Mouse (Mus musculus) lung, embryonic 14.5 days (tissue): ENCODE measurements around the gene Izumo1. TPM values are rescaled to one million over a fixed set of nuclear protein-coding genes. Genes with fewer than 3 reads are reported as not detected.
A peak's percentile ranks its signal among the peaks of the same experiment; 100 is the strongest.

Source experiments
- ATAC-seq: fragments of 200-750 bp; cut with Nextera tagmentation; 2 replicates; pipeline ENCODE4 v1.8.0; 2017; ENCODE audit warnings: mild to moderate bottlenecking, moderate TSS enrichment, moderate library complexity; ENCODE audit not compliant: insufficient read depth
- DNase-seq: peaks from one replicate; pipeline ENCODE4 v3.0.0-alpha.2; 2015
- H3K27ac ChIP-seq: fragments of 300-500 bp; sonication (generic); 2 replicates; pipeline ENCODE4 v1.5.1; 2014; ENCODE audit warnings: low read depth, mild to moderate bottlenecking, moderate library complexity
- H3K27me3 ChIP-seq: fragments of 300-500 bp; sonication (generic); 2 replicates; pipeline ENCODE4 v1.6.1; 2014; ENCODE audit warnings: low read length, control low read depth; ENCODE audit not compliant: insufficient read depth
- H3K36me3 ChIP-seq: fragments of 300-500 bp; sonication (generic); 2 replicates; pipeline ENCODE4 v1.6.1; 2014; ENCODE audit warnings: control low read depth; ENCODE audit not compliant: insufficient read depth
- H3K4me1 ChIP-seq: fragments of 300-500 bp; sonication (generic); 2 replicates; pipeline ENCODE4 v1.6.1; 2014; ENCODE audit warnings: antibody characterized with exemption, control low read depth; ENCODE audit not compliant: insufficient read depth
- H3K4me2 ChIP-seq: fragments of 300-500 bp; sonication (generic); 2 replicates; pipeline ENCODE4 v1.6.1; 2014; ENCODE audit warnings: mild to moderate bottlenecking
- H3K4me3 ChIP-seq: fragments of 300-500 bp; sonication (generic); 2 replicates; pipeline ENCODE4 v1.5.1; 2014; ENCODE audit warnings: low read depth, low read length
- H3K9ac ChIP-seq: fragments of 300-500 bp; sonication (generic); 2 replicates; pipeline ENCODE4 v1.6.1; 2014
- H3K9me3 ChIP-seq: fragments of 300-500 bp; sonication (generic); 2 replicates; pipeline ENCODE4 v1.6.1; 2016; ENCODE audit warnings: low read depth, low read length, control low read depth
- CTCF ChIP-seq: IDR thresholded peaks from 2 replicates; pipeline ENCODE4 v1.5.1; 2016; ENCODE audit warnings: antibody characterized with exemption, low read depth
- WGBS: fragments of 180-500 bp; shearing (Covaris S2); extraction: QIAGEN DNeasy Blood & Tissue Kit; methylation state at CpG from one replicate; pipeline ENCODE4 v1.1.7; 2014; 5-methylcytosine and 5-hydroxymethylcytosine counted together
- polyA plus RNA-seq: library from polyadenylated mRNA; unstranded; fragments of >200 nt; fragmentation: Nextera tagmentation; extraction: Ambion mirVana; gene quantifications from 2 replicates; pipeline ENCODE4 v1.2.1, GENCODE M21; 2014

The Izumo1 gene
- polyA plus RNA-seq: 0.28 and 0.35 TPM in 2 replicates

DNA sequence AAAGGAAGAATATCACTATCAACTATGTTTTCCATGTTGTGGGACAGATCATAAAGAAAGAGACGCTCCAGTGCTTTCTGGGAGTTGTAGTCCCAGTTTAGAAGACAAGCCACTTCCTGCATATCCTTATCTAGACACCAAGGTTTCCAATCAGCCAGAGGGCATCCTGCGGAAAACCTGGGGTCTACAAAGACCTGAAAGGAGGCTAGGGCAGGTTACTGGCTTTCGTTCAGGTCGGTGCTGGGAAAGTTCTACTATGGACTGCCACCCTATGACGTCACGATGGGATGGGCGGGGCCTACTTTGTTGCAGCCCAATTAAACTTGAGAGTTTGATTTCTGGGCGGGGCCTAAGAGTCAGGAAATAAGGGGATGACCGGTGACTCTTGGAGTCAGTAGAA lies at the start of gene Izumo1:
Gene Izumo1, plus strand, starts transcription at position 369 of the 400 bp plus-strand sequence.
- WGBS: 27% methylated on average over 9 of the region's 9 CpGs
- no peaks in the 10 kb centered on the region for H3K4me1 ChIP-seq
- no peak within 1 kb of the TSS for H3K4me3 ChIP-seq
- H3K4me2 ChIP-seq: no peak within 1 kb of the TSS
- H3K9me3 ChIP-seq: no peaks in the 10 kb centered on the region
- H3K36me3 ChIP-seq: no peaks in the 10 kb centered on the region
- DNase-seq (peak; percentile 62), ATAC-seq (no peak)
- TF ChIP-seq CTCF: no peak
- H3K9ac ChIP-seq: no peak within 1 kb of the TSS
- no peak within 1 kb of the TSS for H3K27ac ChIP-seq
- peaks cover 16% of the 10 kb centered on the region for H3K27me3 ChIP-seq

DNA sequence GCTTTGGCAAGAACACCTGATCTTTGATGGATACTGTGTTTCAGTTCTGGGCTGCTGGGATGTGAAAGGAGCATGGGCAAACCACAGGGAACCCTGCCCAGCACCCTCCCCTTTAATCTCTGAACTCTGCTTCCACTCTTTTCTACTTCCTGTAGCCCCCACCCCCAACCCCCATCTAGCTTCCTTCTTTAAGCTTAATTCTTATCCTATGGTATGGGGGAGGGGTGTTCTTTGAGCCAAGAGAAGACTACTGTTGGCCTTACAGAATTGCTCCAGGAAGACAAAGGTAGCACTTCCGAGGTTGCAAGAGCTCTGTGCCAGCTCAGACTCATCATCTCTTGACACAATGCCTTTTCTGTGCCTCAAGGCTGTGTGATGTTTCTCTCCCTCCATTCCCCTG lies 49.6 kb upstream of the Izumo1 start:
- 36% methylated on average over 1 of the region's 1 CpGs for WGBS

DNA sequence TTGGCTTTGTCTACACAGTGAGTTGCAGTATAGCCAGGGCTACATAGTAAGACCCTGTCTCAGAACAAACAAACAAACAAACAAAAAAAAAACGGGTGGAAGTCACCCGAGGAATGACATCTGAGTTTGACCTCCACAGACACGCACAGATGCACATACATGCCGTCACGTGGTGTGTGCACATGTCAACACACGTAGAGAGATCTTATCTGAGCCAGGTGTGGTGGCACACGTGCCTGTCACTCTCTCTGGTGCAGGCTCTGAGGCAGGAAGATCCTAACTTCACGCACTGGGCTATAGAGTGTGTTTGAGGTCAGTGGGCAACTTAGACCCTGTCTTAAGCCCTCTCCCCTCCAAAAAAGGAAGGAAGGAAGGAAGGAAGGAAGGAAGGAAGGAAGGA lies 47.7 kb upstream of the Izumo1 start:
- no peak overlapping the region for H3K9ac ChIP-seq
- H3K4me2 ChIP-seq: no peak overlapping the region
- peaks cover 28% of the 10 kb centered on the region for H3K36me3 ChIP-seq
- 0 out of 2 replicates have a peak, but pooled peaks cover 3% of the 10 kb centered on the region for H3K4me1 ChIP-seq
- no peak overlapping the region for H3K27ac ChIP-seq
- no peak for TF ChIP-seq CTCF
- H3K4me3 ChIP-seq: no peak overlapping the region
- no peaks in the 10 kb centered on the region for H3K27me3 ChIP-seq
- WGBS: 64% methylated on average over 8 of the region's 8 CpGs
- ATAC-seq: no peak
- no peaks in the 10 kb centered on the region for H3K9me3 ChIP-seq
- DNase-seq: no peak

More for the DNA sequence above, 49.6 kb upstream of the Izumo1 start:
- Histone ChIP-seq H3K9ac (no peak overlapping the region), H3K36me3 (peaks cover 23% of the 10 kb centered on the region), H3K4me2 (peak overlapping the region; percentile 85; the same call in 1 of the 2 replicates), H3K4me1 (peaks cover 3% of the 10 kb centered on the region; the same call in 1 of the 2 replicates), H3K9me3 (no peaks in the 10 kb centered on the region), H3K27ac (no peak overlapping the region), H3K27me3 (no peaks in the 10 kb centered on the region), H3K4me3 (no peak overlapping the region)
- DNase-seq (no peak), ATAC-seq (no peak)
- no peak for TF ChIP-seq CTCF

DNA sequence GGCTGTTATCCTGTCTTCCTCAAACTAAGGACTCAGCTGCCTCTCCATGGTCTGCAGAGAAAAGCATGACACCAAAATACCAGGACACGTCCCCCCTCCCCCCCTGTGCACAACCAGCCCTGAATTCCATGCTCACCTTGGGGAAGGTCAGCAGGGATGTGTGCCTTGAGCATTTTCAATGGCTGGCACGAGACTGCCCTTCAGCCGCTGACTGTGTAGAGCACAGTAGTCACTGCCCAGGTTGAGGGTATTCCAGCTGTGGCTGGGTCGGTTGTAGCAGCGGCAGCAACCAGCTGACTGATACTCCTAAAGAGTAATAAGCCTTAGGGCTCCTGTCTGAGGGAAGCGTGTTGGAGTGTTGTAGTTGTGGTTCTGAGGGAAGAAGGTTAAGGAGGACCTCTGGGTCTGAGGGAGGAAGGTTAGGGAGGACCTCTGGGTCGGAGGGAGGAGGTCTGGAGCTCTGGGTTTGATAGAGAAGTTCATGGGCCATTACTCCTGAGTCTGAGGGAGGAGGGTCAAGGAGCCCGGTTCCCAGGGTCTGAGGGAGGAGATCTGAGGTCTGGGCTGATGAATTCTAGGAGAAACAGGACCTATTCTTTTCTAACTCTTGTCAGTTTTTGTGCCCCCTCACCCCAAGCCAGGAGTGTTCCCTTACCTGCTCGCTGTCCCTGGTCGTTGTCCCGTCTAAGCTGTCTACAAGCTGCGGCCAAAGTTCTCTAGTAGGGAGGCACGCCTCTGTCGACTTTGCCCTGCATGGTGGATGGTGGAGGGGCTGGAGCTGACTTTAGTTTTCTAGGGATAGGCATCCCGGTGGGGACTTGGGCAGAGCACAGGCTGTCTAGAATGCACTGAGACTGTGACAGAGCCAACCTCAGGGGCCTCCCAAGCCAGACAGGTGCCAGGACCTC lies 46.9 kb upstream of the Izumo1 start:
- no peak overlapping the region for H3K4me3 ChIP-seq
- no peak overlapping the region for H3K9ac ChIP-seq
- no peak for DNase-seq
- 0 out of 2 replicates have a peak, but pooled peaks cover 3% of the 10 kb centered on the region for H3K4me1 ChIP-seq
- no peaks in the 10 kb centered on the region for H3K9me3 ChIP-seq
- peaks cover 28% of the 10 kb centered on the region for H3K36me3 ChIP-seq
- no peak for ATAC-seq
- no peak for TF ChIP-seq CTCF
- H3K27me3 ChIP-seq: no peaks in the 10 kb centered on the region
- no peak overlapping the region for H3K4me2 ChIP-seq
- WGBS: 81% methylated on average over 15 of the region's 15 CpGs
- no peak overlapping the region for H3K27ac ChIP-seq

DNA sequence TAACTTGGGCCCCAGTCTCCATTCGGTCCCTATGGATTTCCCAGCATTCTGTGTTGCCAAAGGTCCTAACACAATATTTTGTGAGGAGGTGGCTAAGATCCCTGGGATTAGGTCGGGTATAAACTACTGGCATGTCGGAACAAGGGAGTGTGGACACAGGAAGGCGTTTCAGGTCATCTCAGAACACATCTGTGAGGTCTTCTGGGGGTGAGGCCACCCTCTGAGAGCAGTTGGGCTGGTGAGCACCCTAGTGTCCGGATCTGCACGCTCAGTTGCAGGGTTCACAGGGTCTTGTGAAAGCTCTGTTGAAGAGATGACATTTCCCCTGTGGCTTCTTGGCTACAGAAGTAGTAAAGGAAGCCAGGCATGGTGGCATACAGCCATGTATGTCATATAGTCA lies 35.7 kb upstream of the Izumo1 start:
- Histone ChIP-seq H3K36me3 (peaks cover 40% of the 10 kb centered on the region; the same call in 1 of the 2 replicates), H3K27ac (no peak overlapping the region), H3K27me3 (no peaks in the 10 kb centered on the region), H3K9me3 (no peaks in the 10 kb centered on the region), H3K4me1 (no peaks in the 10 kb centered on the region), H3K9ac (no peak overlapping the region), H3K4me2 (no peak overlapping the region), H3K4me3 (no peak overlapping the region)
- no peak for ATAC-seq
- no peak for TF ChIP-seq CTCF
- no peak for DNase-seq
- WGBS: 91% methylated on average over 6 of the region's 6 CpGs

DNA sequence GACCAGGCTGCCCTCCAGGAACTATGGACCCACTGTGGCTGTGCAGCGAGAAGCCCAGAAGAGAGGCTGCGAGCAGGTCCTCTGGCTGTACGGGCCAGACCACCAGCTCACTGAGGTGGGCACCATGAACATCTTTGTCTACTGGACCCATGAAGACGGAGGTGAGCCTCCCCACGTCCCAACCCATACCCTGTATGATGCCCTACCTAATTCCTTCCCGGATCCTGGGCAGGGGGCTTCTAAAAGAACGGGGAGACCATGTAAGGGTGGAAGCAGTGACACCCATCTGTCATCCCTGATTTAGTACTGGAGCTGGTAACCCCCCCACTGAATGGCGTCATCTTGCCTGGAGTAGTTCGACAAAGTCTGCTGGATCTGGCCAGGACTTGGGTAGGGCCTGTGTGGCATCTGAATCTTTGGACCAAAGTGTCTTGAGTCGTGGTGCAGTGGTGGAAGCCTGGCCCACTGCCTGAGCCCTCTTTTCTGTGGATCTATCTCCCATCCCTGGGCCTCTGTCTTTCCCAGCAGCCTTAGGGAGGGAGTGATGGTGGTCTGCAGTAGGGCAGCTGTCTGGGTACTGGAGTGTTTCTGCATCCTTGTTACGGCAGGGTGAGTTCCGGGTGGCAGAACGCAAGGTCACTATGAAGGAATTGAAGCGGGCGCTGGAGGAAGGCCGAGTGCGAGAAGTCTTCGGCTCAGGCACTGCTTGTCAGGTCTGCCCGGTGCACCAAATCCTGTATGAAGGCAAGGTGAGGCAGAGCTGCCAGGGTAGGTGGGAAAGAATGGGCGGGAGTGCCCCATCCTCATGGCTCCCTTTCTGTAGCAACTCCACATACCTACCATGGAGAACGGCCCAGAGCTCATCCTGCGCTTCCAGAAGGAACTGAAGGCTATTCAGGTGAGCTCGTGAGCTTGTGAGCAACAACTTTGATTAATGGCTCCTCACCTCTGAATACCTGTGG lies 33.7 kb upstream of the Izumo1 start:
- Histone ChIP-seq H3K4me3 (no peak overlapping the region), H3K9ac (no peak overlapping the region), H3K4me2 (no peak overlapping the region), H3K27ac (no peak overlapping the region), H3K36me3 (peaks cover 32% of the 10 kb centered on the region; the same call in 1 of the 2 replicates), H3K4me1 (no peaks in the 10 kb centered on the region), H3K9me3 (no peaks in the 10 kb centered on the region), H3K27me3 (no peaks in the 10 kb centered on the region)
- no peak for DNase-seq
- 91% methylated on average over 23 of the region's 23 CpGs for WGBS
- no peak for TF ChIP-seq CTCF
- ATAC-seq: no peak
